Mouse (Mus musculus) neural tube, embryonic 12.5 days (tissue): ENCODE measurements around the gene Dstyk. TPM values are rescaled to one million over a fixed set of nuclear protein-coding genes. Genes with fewer than 3 reads are reported as not detected.

Source experiments
- ATAC-seq: fragments of 200-750 bp; cut with Nextera tagmentation; 2 replicates; pipeline ENCODE4 v1.8.0; 2017; ENCODE audit warnings: low read depth, mild to moderate bottlenecking, moderate TSS enrichment, moderate library complexity; ENCODE audit not compliant: low FRiP score
- H3K27ac ChIP-seq: fragments of 300-500 bp; sonication (generic); 2 replicates; pipeline ENCODE4 v1.5.1; 2016
- H3K27me3 ChIP-seq: fragments of 300-500 bp; sonication (generic); replicated peaks from 2 replicates; pipeline ENCODE4 v1.6.1; 2016; ENCODE audit warnings: mild to moderate bottlenecking
- H3K36me3 ChIP-seq: fragments of 300-500 bp; sonication (generic); 2 replicates; pipeline ENCODE4 v1.6.1; 2016; ENCODE audit warnings: mild to moderate bottlenecking
- H3K4me1 ChIP-seq: fragments of 300-500 bp; sonication (generic); 2 replicates; pipeline ENCODE4 v1.6.1; 2016
- H3K4me2 ChIP-seq: fragments of 300-500 bp; sonication (generic); replicated peaks from 2 replicates; pipeline ENCODE4 v1.6.1; 2016; ENCODE audit warnings: mild to moderate bottlenecking
- H3K4me3 ChIP-seq: fragments of 300-500 bp; sonication (generic); 2 replicates; pipeline ENCODE4 v1.5.1; 2016
- H3K9ac ChIP-seq: fragments of 300-500 bp; sonication (generic); 2 replicates; pipeline ENCODE4 v1.6.1; 2016; ENCODE audit warnings: mild to moderate bottlenecking
- H3K9me3 ChIP-seq: fragments of 300-500 bp; sonication (generic); 2 replicates; pipeline ENCODE4 v1.6.1; 2016; ENCODE audit warnings: mild to moderate bottlenecking
- WGBS: fragments of 180-500 bp; shearing (Covaris S2); methylation state at CpG from one replicate; pipeline ENCODE4 v1.1.7; 2016; 5-methylcytosine and 5-hydroxymethylcytosine counted together
- polyA plus RNA-seq: library from polyadenylated mRNA; unstranded; fragments of >200 nt; fragmentation: Nextera tagmentation; extraction: Ambion mirVana; gene quantifications from 2 replicates; pipeline ENCODE4 v1.2.1, GENCODE M21; 2016

Dstyk gene
- polyA plus RNA-seq, 1 experiment from 2014 or later = 12.3 TPM

DNA sequence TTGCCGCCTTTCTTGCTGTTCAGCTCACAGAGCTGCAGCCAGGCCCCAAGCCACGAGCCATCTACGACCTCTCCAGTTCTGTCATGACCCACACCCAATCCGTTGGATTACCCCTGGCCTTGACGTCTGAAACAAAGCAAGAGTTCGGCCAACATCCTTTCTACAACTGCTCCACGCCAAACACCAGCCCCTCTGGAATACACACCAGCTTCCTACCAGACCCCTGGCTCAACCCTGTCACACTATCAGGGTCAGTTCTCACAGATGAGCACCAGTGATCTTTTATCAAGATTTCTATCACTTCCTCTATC lies 40.3 kb upstream of the Dstyk start:
- H3K4me1 ChIP-seq = peaks cover 51% of the 10 kb centered on the region
- H3K27ac ChIP-seq = no peak overlapping the region
- ATAC-seq = no peak
- peaks cover 33% of the 10 kb centered on the region for H3K36me3 ChIP-seq
- no peak overlapping the region for H3K4me3 ChIP-seq
- H3K27me3 ChIP-seq = no peaks in the 10 kb centered on the region
- no peaks in the 10 kb centered on the region for H3K9me3 ChIP-seq
- 0 out of 2 replicates have a peak overlapping the region, but pooled peaks have one; percentile 13 for H3K9ac ChIP-seq
- no peak overlapping the region for H3K4me2 ChIP-seq
- WGBS = 73% methylated on average over 7 of the region's 7 CpGs

DNA sequence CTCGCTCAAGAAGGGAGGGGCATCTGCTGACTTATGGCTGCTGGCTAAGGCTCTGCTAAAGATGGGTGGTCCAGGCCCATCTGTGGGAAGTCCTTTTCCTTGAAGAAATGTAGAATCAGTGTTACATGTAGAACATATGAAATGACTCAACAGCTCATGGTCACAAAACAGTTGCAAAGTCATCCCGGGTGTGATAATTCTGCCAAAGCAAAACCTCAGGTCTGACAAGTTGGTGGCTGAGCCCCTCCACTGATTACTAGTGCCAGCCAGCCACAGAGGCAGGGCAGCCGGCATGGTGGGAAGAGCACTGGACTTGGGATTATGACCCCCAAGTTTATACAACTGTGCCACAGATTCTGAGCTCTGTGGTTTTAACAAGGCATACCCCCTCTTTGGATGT lies 39.5 kb upstream of the Dstyk start:
- Histone ChIP-seq H3K27ac (no peak overlapping the region), H3K27me3 (no peaks in the 10 kb centered on the region), H3K4me2 (no peak overlapping the region), H3K4me1 (peaks cover 43% of the 10 kb centered on the region), H3K9me3 (no peaks in the 10 kb centered on the region), H3K36me3 (peaks cover 33% of the 10 kb centered on the region), H3K9ac (no peak overlapping the region), H3K4me3 (no peak overlapping the region)
- no peak for ATAC-seq
- 91% methylated on average over 3 of the region's 3 CpGs for WGBS

DNA sequence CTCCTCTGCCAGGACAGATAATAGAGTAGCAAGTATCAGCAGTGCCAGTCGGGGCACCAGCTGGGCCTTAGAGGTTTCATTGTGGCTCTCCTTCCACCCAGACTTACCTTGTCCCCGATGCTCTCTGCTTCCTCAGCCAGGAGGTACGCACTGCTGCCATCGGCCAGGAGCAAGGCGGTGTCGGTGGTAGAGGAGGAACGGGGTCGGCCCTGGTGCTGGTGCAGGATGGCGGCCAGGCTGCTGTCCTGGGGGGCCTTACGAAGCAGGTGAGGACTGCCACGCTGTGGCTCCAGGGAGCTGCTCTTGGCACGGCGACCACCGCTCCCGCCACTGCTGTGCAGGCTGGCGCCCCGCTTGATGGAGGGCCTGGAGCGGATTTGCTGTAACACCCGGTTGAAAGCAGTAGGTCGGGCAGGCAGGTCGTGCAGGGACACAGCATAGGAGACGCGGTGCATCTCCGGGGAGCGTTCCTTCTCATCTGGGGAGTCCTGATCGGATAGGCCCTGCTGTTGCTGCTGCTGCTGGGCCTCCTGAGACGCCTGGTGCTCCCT lies 36.7 kb upstream of the Dstyk start:
- Histone ChIP-seq H3K9me3 (no peaks in the 10 kb centered on the region), H3K4me1 (peaks cover 32% of the 10 kb centered on the region), H3K4me2 (no peak overlapping the region), H3K27ac (no peak overlapping the region), H3K27me3 (no peaks in the 10 kb centered on the region), H3K4me3 (no peak overlapping the region), H3K36me3 (peaks cover 33% of the 10 kb centered on the region), H3K9ac (no peak overlapping the region)
- ATAC-seq = no peak
- WGBS = 91% methylated on average over 27 of the region's 27 CpGs

DNA sequence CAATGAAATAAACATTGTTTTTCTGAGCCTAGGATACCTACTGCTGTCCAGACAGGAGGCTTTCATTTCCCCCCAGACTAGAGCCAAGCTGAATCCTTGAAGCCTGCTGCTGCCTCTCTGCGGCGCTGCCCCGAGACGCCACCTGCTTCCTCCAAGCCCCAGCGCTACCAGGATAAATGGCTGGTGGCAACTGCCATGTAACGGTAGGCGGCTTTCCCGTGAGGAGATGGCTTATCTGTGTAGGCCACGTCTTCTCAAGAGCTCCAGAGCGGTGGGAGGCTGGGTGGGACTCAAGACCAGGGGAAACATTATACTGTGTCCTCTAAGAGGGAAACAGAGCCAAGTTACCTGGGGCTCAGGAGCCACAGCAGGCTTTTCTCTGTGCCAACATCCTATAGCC lies 35.4 kb upstream of the Dstyk start:
- H3K9me3 ChIP-seq = no peaks in the 10 kb centered on the region
- H3K4me3 ChIP-seq = no peak overlapping the region
- H3K27me3 ChIP-seq = no peaks in the 10 kb centered on the region
- no peak overlapping the region for H3K27ac ChIP-seq
- whole genome bisulfite sequencing = 66% methylated on average over 10 of the region's 10 CpGs
- peaks cover 33% of the 10 kb centered on the region for H3K36me3 ChIP-seq
- no peak overlapping the region for H3K4me2 ChIP-seq
- ATAC-seq = no peak
- H3K9ac ChIP-seq = no peak overlapping the region
- peaks cover 34% of the 10 kb centered on the region for H3K4me1 ChIP-seq

DNA sequence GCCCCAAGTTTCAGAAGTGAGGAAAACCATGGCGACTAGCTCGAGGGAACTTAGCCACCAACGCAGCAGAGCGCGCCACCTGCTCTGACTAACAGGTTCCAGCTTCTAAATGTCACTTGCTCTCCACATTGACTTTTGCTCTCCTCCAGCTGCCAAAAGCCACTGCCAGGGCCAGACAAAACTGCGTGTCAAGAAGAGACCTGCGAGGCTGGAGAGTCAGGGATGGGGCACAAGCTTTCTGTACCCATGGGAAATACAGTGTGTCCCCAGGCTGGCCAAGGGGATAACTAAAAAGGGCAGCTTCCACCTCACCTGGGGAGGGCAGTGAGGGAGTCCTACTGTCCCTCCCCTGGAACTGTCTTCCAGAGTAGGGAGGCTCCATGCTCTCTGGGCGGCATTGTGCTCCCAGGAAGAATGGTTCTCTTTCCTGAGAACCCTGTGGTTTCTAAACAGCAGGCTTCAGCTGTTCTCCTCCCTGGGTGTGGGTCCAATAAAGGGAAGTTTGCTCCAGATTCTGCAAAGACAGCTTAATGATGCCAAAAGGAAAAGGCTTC lies 33.3 kb upstream of the Dstyk start:
- ATAC-seq = no peak
- no peak overlapping the region for H3K4me2 ChIP-seq
- 92% methylated on average over 8 of the region's 8 CpGs for WGBS
- peaks cover 46% of the 10 kb centered on the region for H3K4me1 ChIP-seq
- no peaks in the 10 kb centered on the region for H3K9me3 ChIP-seq
- no peak overlapping the region for H3K9ac ChIP-seq
- H3K27me3 ChIP-seq = no peaks in the 10 kb centered on the region
- no peak overlapping the region for H3K4me3 ChIP-seq
- H3K27ac ChIP-seq = no peak overlapping the region
- H3K36me3 ChIP-seq = peaks cover 19% of the 10 kb centered on the region

DNA sequence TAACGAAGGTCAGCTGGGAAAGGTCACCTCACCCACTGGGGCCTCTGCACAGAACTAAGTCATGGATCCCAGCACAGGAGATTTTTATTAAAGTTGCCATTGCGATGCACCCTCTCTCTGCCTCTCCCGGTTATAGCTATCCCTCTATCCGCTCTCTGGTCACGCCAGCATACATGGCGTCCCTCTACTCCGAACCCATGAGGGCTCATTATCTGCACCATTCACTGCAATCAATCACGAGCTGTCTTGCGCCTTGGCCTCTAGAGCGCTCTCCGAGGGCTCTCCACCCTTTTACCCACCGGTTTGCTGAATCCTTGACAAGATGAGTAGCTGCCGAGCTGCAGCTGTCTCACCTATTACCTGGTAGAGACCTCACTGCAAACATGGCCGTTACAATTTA lies 32.1 kb upstream of the Dstyk start:
- WGBS = 50% methylated on average over 14 of the region's 14 CpGs
- Histone ChIP-seq H3K9me3 (no peaks in the 10 kb centered on the region), H3K4me2 (peak overlapping the region; percentile 27), H3K36me3 (peaks cover 8% of the 10 kb centered on the region), H3K9ac (0 out of 2 replicates have a peak overlapping the region, but pooled peaks have one; percentile 17), H3K27me3 (no peaks in the 10 kb centered on the region), H3K4me1 (peaks cover 58% of the 10 kb centered on the region), H3K27ac (peak overlapping the region; percentile 26; the same call in 1 of the 2 replicates), H3K4me3 (no peak overlapping the region)
- no peak; the same call in 1 of the 2 replicates for ATAC-seq

DNA sequence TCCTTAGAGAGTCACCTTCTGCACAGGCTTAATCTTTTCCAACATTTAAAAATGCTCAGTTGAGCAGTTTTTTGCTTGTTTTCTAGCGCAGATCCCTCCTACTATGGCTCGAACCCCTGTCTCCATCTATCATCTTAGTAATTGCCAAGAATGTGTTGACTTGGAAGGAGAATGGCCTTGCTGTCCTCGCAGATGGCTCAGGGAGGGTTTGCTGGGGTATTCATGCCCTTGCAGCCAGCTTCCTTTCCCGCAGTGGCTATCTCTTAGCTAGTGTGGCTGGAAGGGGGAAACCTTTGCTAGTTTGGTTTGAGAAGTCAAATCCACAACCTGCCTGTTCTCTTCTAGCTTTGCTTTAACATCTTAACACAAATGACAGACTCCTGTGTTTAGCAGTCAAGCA lies 31.6 kb upstream of the Dstyk start:
- ATAC-seq = no peak
- H3K27ac ChIP-seq = no peak overlapping the region

DNA sequence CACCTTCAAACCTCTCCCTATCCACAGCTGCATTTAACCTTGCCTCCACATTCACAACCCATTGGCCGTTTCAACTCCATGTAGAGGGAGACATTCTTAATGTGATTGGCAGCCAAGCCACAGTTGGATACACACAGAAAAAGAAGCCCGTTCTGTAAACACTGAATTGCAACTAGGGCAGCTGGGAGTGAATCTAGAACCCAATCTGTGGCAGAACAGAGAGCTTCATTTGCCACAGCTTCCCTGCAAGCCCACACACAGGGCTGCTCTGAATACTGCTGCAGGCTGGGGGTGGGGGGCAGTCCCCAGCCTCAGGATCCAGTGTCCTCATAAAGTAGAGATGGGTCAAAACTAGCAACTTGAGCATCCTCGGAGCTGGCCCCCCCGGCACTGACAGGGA lies 31.1 kb upstream of the Dstyk start:
- H3K4me2 ChIP-seq = no peak overlapping the region
- no peak overlapping the region for H3K4me3 ChIP-seq
- H3K36me3 ChIP-seq = no peaks in the 10 kb centered on the region
- no peak overlapping the region for H3K27ac ChIP-seq
- 80% methylated on average over 4 of the region's 4 CpGs for WGBS
- no peak for ATAC-seq
- H3K9me3 ChIP-seq = no peaks in the 10 kb centered on the region
- H3K4me1 ChIP-seq = peaks cover 58% of the 10 kb centered on the region
- no peak overlapping the region for H3K9ac ChIP-seq
- no peaks in the 10 kb centered on the region for H3K27me3 ChIP-seq

More for the DNA sequence above, 31.6 kb upstream of the Dstyk start:
- H3K9ac ChIP-seq = no peak overlapping the region
- peak overlapping the region; percentile 27 for H3K4me2 ChIP-seq
- no peaks in the 10 kb centered on the region for H3K27me3 ChIP-seq
- H3K4me3 ChIP-seq = no peak overlapping the region
- WGBS = 75% methylated on average over 4 of the region's 4 CpGs
- H3K9me3 ChIP-seq = no peaks in the 10 kb centered on the region
- peaks cover 58% of the 10 kb centered on the region for H3K4me1 ChIP-seq
- H3K36me3 ChIP-seq = peaks cover 3% of the 10 kb centered on the region

DNA sequence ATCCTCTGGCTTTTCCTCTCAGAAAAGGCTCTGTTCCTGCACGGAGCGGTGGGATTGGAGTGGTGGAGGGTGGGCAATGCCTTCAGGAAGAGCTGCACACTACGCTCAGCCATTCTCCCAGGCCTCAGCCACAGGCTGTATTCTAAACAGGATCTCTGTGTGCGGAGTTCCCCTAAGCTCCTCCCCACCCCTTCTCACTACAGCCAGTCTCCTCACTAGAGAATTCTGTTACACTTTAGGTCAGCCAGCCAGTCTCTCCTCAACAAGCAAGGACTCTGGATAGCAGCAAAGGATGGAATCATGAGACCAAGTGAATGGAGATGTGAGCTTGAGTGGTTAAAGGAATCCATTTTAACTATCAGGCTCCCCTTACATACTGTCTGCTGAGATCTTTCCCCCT lies 29.4 kb upstream of the Dstyk start:
- WGBS = 50% methylated on average over 4 of the region's 4 CpGs
- H3K27ac ChIP-seq = no peak overlapping the region

DNA sequence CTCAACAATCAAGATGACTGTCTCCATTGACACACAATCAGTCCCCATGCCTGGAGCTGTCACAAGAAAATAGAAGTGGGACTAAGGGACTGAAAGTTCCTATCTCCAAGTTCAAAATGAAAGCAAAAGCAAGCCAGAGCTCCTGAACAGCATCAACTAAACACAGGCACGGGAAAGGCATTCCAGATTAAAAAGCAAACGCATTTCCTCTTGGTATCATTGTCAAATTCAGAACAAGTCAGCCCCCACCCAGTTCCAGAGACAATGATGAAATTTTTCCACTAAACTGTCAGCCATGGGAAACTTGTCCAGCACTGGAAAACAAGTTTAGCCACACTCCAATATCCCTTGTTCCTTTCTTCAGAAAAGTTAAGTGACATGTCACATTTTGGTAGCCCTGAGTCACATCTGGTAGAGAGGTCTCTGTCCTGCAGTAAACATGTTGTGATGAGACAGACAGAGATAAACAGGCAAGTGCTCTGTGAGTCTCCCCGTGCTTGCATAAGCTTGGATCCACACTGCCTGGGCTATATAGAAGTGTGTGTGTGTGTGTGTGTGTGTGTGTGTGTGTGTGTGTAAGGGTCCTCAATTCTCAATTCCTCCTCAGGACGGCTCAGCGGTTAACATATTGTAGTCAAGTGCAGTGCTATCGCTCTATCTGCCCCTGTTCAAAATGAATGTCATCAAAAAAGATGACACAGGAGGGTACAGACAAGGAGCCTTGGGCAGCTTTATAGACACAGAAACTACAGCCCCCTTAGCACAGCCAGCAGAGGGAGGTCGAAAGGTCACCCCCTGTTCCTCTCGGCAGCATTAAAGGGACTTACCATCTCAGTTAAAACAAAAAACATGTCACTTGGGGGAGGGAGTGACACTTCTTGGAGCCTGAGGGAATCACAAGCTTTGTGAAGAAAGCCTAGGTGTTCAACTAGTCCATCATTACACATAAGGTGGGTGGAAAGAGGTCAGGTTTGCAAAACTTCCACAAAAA lies 28.2 kb upstream of the Dstyk start:
- H3K9ac ChIP-seq = peak overlapping the region; percentile 56; the same call in 1 of the 2 replicates
- H3K27ac ChIP-seq = no peak overlapping the region
- H3K4me1 ChIP-seq = peaks cover 56% of the 10 kb centered on the region
- H3K27me3 ChIP-seq = no peaks in the 10 kb centered on the region
- no peak for ATAC-seq
- no peaks in the 10 kb centered on the region for H3K36me3 ChIP-seq
- 48% methylated on average over 8 of the region's 8 CpGs for WGBS
- H3K4me3 ChIP-seq = peak overlapping the region; percentile 77
- no peaks in the 10 kb centered on the region for H3K9me3 ChIP-seq
- peak overlapping the region; percentile 78 for H3K4me2 ChIP-seq

More for the DNA sequence above, 29.4 kb upstream of the Dstyk start:
- ATAC-seq = no peak
- H3K4me2 ChIP-seq = peak overlapping the region; percentile 78
- H3K9ac ChIP-seq = peak overlapping the region; percentile 35; the same call in 1 of the 2 replicates
- H3K27me3 ChIP-seq = no peaks in the 10 kb centered on the region
- H3K36me3 ChIP-seq = no peaks in the 10 kb centered on the region
- no peaks in the 10 kb centered on the region for H3K9me3 ChIP-seq
- peaks cover 58% of the 10 kb centered on the region for H3K4me1 ChIP-seq
- peak overlapping the region; percentile 7; the same call in 1 of the 2 replicates for H3K4me3 ChIP-seq

DNA sequence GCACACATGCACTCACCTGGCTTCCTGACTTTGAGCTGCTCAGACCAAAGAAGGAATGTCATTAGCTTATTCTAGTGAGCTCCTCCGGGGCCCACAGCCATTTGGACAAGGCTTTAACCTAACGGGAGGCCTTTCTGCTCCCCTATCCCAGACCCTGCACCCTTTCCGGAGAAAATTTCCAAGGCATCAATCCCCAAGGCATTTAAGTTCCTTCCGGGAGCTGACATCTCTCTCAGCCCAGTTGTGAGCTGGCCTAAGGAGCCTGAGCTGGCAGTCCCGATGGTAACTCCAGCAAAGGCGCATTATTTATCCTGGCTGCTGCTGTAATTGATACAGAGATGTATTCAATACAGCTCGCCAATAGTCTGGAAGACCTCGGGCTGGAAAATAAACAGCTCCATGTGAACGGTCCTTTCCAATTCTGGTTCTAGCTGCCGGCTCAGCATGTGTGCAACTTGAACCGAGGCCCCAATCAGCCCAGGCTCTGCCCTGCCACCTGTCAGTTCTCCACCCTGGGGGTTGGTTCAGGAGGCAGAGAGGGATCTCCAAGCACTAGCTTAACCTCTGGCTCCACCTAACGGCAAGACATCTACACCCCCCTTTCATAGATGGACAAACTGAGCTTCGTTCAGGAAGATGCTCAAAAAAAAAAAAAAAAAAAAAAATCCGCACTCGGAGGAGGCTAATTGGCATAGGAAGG lies 27.3 kb upstream of the Dstyk start:
- H3K4me3 ChIP-seq = peak overlapping the region; percentile 77
- H3K4me1 ChIP-seq = peaks cover 49% of the 10 kb centered on the region
- H3K27ac ChIP-seq = peak overlapping the region; percentile 38; the same call in 1 of the 2 replicates
- no peaks in the 10 kb centered on the region for H3K9me3 ChIP-seq
- H3K36me3 ChIP-seq = no peaks in the 10 kb centered on the region
- peak overlapping the region; percentile 56 for H3K9ac ChIP-seq
- ATAC-seq = no peak
- peak overlapping the region; percentile 78 for H3K4me2 ChIP-seq
- WGBS = 15% methylated on average over 15 of the region's 15 CpGs
- no peaks in the 10 kb centered on the region for H3K27me3 ChIP-seq
